Mouse (Mus musculus) retina, adult 2 months (tissue): ENCODE data around the gene Nkx2-3.

Source experiments
- DNase-seq: peaks from one replicate; pipeline ENCODE4 v3.0.0-alpha.2; 2012; ENCODE audit warnings: low read depth, low spot score

Nkx2-3 gene

GRCm38 (mm10) chr19:43618505-43619030, 6.4 kb downstream of the Nkx2-3 start:
- DNase-seq, result no peak

- DNase-seq, result no peak
Measured at GRCm38 (mm10) chr19:43619916-43620479, 7.9 kb downstream of the Nkx2-3 start.

GRCm38 (mm10) chr19:43623913-43624312, 11.8 kb downstream of the Nkx2-3 start:
- no peak for DNase-seq

GRCm38 (mm10) chr19:43626160-43626559, 14.0 kb downstream of the Nkx2-3 start:
- no peak for DNase-seq

DNA sequence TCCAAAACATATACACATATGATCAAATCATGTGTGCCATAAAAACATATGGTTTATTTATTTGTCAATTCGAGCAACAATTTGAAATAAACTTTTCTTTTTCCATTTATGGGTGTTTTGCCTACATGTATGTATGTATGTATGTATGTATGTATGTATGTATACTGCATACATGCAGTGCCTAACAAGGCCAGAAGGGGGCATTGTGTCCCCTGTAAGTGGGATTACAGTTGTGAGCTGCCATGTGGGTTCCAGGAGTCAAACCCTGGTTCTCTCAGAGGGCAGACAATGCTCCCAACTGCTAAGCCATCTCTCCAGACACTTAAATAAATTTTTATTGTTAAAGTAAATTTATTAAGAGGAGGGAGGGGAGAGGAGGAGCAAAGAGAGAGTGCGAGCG, 15.2 kb downstream of the Nkx2-3 start:
- DNase-seq, result no peak

DNA sequence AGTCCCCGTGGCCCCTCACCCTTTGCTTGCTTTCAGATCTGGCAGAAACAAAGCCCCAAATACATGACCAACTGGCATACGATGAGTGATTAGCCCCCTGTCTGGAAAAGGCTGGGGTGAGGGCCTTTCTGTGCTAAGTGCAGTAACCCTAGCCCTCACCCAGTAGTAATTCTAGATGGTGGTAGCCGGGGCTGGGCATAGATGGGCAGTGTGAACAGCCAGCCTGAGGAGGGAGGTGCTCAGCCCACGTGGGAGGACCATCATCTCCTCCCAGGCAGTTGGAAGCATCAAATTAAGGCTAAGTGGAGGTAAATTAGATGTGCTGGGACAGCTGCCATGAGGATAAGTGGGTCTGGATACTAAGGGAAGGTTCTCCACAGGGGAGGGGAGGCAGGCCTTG, 17.0 kb downstream of the Nkx2-3 start:
- DNase-seq, result no peak

- peak; percentile 60 for DNase-seq
Measured at GRCm38 (mm10) chr19:43630466-43631251, 18.5 kb downstream of the Nkx2-3 start.

DNA sequence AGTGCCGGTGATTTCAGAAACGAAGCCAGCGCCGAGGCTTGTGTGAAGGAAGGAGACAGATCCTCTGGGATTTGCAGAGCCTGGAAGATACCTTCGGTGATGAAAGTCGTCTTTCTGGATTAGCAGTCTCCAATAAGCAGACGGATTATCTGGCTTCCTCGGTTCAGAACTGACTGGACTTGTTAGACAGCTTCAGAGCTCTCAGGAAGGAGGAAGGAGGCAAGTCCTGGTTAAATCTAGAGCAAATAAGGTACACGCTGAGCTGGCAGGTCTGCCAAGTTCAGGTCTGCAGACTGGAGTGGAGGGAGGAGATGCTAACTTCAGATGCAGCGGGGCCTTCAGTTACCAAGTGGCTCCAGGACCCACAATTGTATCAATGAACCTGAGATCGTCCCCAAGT, 29.7 kb downstream of the Nkx2-3 start:
- no peak for DNase-seq

DNA sequence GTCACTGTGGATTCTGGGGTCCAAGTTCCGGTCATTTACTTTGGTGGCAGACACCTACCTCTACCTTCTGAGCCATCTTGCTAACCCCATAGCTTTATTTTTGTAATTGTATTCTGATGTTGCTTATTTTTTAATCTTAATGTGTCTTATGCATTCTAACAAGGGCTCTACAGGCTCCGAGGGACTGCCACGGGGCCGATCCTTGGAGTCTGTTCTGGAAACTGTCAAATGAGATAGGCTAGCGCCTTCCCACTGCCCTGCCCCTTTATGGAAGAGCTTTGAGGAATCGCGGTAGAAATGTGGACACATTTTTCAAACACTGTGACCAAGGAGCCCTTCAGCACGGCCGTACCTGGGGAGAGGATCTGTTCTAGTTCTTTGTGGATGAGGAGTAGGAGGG, 30.7 kb downstream of the Nkx2-3 start:
- no peak for DNase-seq

GRCm38 (mm10) chr19:43645508-43645907, 33.4 kb downstream of the Nkx2-3 start:
- no peak for DNase-seq

- DNase-seq, result no peak
Measured at GRCm38 (mm10) chr19:43646852-43647251, 34.7 kb downstream of the Nkx2-3 start.

GRCm38 (mm10) chr19:43647261-43647660, 35.1 kb downstream of the Nkx2-3 start:
- no peak for DNase-seq

GRCm38 (mm10) chr19:43648343-43648742, 36.2 kb downstream of the Nkx2-3 start:
- DNase-seq, result no peak

DNA sequence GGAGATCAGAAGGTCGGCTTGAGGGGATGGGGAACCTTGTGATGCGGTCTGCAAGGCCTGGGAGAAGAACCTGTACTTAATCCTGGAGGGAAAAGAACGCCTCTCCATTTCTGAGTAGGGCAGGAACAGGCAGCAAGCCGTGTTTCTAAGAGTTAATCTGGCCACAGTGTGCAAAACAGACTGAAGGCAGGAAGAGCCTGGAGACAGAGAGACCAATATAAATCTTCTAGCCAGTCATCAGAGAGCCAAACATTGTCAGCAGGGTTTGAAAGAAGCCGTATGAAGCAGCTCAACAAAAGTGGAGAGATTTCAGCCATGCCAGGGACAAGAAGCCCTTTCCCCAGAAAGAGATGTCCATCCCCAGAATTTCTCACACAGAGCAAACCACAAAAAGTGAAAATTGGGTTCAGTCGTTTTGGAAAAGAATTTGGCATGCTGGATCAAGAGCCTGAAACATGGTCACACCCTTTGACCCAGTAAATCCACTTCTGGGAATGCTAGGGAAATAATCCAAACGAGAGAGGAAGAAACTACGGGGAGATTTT, 39.2 kb downstream of the Nkx2-3 start:
- no peak for DNase-seq

GRCm38 (mm10) chr19:43655735-43656492, 43.8 kb downstream of the Nkx2-3 start:
- DNase-seq, result no peak

DNA sequence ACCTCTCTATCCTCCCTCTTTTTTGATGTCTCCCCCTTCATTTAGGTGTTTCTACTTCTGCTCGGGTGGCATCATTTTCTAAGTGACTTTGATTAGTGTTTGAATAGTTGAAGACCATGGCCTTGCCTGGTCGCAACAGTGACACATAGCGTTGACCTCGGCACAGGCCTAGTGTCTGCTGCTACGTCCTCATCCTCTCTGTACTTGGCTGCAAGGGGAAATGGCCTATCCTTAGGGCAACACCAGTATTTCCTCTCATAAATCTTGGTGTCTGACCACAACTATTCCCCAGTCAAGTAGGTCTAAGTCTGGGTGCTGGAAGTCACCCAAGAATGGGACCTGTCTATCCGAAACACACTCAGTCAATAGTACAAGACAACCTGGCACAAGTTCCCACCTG, 47.5 kb downstream of the Nkx2-3 start:
- DNase-seq, result no peak

- no peak for DNase-seq
Measured at GRCm38 (mm10) chr19:43660774-43661173, 48.6 kb downstream of the Nkx2-3 start.

DNA sequence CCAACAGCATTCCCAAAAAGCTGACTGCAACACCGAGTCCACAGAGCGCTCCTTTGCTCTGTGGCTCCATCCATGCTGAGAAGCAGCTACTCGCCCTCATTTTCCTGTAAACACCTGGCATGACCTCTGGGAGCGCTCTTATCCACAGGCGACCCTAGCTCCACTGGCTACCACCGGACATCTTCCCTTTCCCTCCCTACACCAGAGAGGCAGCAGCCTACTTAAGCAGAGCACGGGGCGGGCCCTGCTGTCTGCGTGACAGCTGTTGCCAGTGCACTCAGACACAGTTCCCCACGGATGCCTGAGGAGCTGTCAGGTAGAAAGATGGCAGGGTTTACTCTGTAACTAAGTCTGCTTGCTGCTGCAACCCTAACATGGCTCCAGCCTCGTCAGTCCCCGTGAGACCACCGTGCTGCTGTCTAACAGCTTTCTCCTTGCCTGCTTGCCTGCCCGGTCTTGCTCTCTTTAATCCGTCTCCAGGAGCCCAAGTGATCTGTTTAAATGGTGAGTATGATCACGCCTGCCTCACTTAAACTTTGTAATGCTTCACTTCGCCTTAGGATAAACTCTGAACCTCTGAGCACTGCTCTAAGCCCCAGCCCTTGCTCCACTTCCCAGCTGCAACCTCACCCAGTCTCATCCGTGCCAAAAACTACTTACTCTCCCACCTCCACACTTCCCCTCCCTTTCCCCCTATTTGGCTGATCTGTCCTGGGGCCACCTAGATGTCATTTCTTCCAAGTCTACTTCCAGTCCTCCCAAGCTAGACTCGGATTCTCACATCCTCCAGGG, 50.2 kb downstream of the Nkx2-3 start:
- DNase-seq, result no peak

DNA sequence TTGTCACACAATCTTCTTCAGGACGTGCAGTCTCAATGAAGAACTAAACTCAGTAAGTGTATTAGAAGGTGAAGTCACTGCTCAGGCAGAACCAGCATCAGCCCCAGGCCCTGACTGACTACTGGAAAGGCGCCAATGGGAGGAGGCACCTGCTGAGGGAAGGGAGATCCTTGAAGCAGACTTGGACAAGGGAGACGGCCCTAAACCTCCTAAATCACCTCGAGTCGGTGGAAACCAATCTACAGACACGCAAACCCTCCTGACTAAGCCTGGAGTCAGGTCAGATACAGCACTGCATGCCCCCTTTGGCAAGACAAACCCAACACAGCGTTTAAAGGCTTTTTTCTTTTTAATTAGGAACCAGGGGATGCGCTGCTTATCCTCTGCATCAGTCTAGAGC, 51.3 kb downstream of the Nkx2-3 start:
- DNase-seq, result no peak
